Mouse (Mus musculus): ENCODE measurements around the gene Adcy1. TPM values are rescaled to one million over a fixed set of nuclear protein-coding genes. Genes with fewer than 3 reads are reported as not detected.
"Not testable (repeated sequence)": the region's sequence is repeated elsewhere in the genome, so short reads cannot be mapped to it uniquely, and the experiment has no call there.

Adcy1 gene
- polyA plus RNA-seq, 1 experiment from 2014 or later, result 0.65 TPM

- WGBS, result 16% methylated on average over 17 of the region's 17 CpGs
- peaks cover 28% of the 10 kb centered on the region for H3K4me1 ChIP-seq (replicated peaks; ENCODE audit: control insufficient read depth, insufficient read depth, low read length)
- peak overlapping the region; percentile 98 for H3K4me2 ChIP-seq (ENCODE audit: low read depth, low read length)
- H3K27me3 ChIP-seq (ENCODE audit: control insufficient read depth, insufficient read depth, low read depth, low read length), result peaks cover 37% of the 10 kb centered on the region
- no peaks in the 10 kb centered on the region for H3K36me3 ChIP-seq (ENCODE audit: control insufficient read depth, insufficient read depth, low read length)
- H3K9me3 ChIP-seq (ENCODE audit: control insufficient read depth, low read length), result no peaks in the 10 kb centered on the region
- H3K27ac ChIP-seq (ENCODE audit: low read length), result no peak overlapping the region
- H3K4me3 ChIP-seq (ENCODE audit: low read length), result peak overlapping the region; percentile 64
- H3K9ac ChIP-seq (ENCODE audit: low read length), result 0 out of 2 replicates have a peak overlapping the region, but pooled peaks have one; percentile 5
- no peak for ATAC-seq (ENCODE audit: low read depth)
These were observed 149.0 kb downstream of the Adcy1 start for GRCm38 (mm10) chr11:7212126-7212798.

- no peak; the same call in 1 of the 2 replicates for ATAC-seq (ENCODE audit: low read depth)
- peak overlapping the region; percentile 62 for H3K9ac ChIP-seq (ENCODE audit: low read length)
- no peaks in the 10 kb centered on the region for H3K36me3 ChIP-seq (ENCODE audit: control insufficient read depth, insufficient read depth, low read length)
- H3K27ac ChIP-seq (ENCODE audit: low read length), result no peak overlapping the region
- no peaks in the 10 kb centered on the region for H3K9me3 ChIP-seq (ENCODE audit: control insufficient read depth, low read length)
- H3K4me3 ChIP-seq (ENCODE audit: low read length), result peak overlapping the region; percentile 64
- peaks cover 37% of the 10 kb centered on the region for H3K27me3 ChIP-seq (ENCODE audit: control insufficient read depth, insufficient read depth, low read depth, low read length)
- under 1% methylated on average over 19 of the region's 19 CpGs for WGBS
- H3K4me1 ChIP-seq (replicated peaks; ENCODE audit: control insufficient read depth, insufficient read depth, low read length), result peaks cover 28% of the 10 kb centered on the region
- peak overlapping the region; percentile 98 for H3K4me2 ChIP-seq (ENCODE audit: low read depth, low read length)
These were observed 149.8 kb downstream of the Adcy1 start for GRCm38 (mm10) chr11:7213161-7213500.

GRCm38 (mm10) chr11:7213501-7214341 lies 150.4 kb downstream of the Adcy1 start, which contains the start of gene Igfbp3:
Gene Igfbp3, minus strand, starts transcription at chr11:7213923.
- Histone ChIP-seq H3K4me3 (ENCODE audit: low read length) (peak within 1 kb of the TSS; percentile 64), H3K27ac (ENCODE audit: low read length) (no peak within 1 kb of the TSS), H3K9me3 (ENCODE audit: control insufficient read depth, low read length) (no peaks in the 10 kb centered on the region), H3K27me3 (ENCODE audit: control insufficient read depth, insufficient read depth, low read depth, low read length) (peaks cover 37% of the 10 kb centered on the region), H3K9ac (ENCODE audit: low read length) (peak within 1 kb of the TSS; percentile 62), H3K4me2 (ENCODE audit: low read depth, low read length) (peak within 1 kb of the TSS; percentile 98), H3K4me1 (replicated peaks; ENCODE audit: control insufficient read depth, insufficient read depth, low read length) (peaks cover 28% of the 10 kb centered on the region), H3K36me3 (ENCODE audit: control insufficient read depth, insufficient read depth, low read length) (no peaks in the 10 kb centered on the region)
- under 1% methylated on average over 90 of the region's 104 CpGs for WGBS
- ATAC-seq (ENCODE audit: low read depth), result peak; percentile 80

- peak overlapping the region; percentile 98 for H3K4me2 ChIP-seq (ENCODE audit: low read depth, low read length)
- WGBS, result 1% methylated on average over 12 of the region's 12 CpGs
- peak overlapping the region; percentile 64 for H3K4me3 ChIP-seq (ENCODE audit: low read length)
- H3K9me3 ChIP-seq (ENCODE audit: control insufficient read depth, low read length), result no peaks in the 10 kb centered on the region
- H3K9ac ChIP-seq (ENCODE audit: low read length), result no peak overlapping the region
- peaks cover 28% of the 10 kb centered on the region for H3K4me1 ChIP-seq (replicated peaks; ENCODE audit: control insufficient read depth, insufficient read depth, low read length)
- H3K36me3 ChIP-seq (ENCODE audit: control insufficient read depth, insufficient read depth, low read length), result no peaks in the 10 kb centered on the region
- no peak overlapping the region for H3K27ac ChIP-seq (ENCODE audit: low read length)
- H3K27me3 ChIP-seq (ENCODE audit: control insufficient read depth, insufficient read depth, low read depth, low read length), result peaks cover 37% of the 10 kb centered on the region
- ATAC-seq (ENCODE audit: low read depth), result no peak
These were observed 151.0 kb downstream of the Adcy1 start for GRCm38 (mm10) chr11:7214342-7214660.

GRCm38 (mm10) chr11:7214761-7215160 lies 151.5 kb downstream of the Adcy1 start:
- Histone ChIP-seq H3K4me3 (ENCODE audit: low read length) (no peak overlapping the region; the same call in 1 of the 2 replicates), H3K4me1 (replicated peaks; ENCODE audit: control insufficient read depth, insufficient read depth, low read length) (peaks cover 28% of the 10 kb centered on the region), H3K36me3 (ENCODE audit: control insufficient read depth, insufficient read depth, low read length) (no peaks in the 10 kb centered on the region), H3K9me3 (ENCODE audit: control insufficient read depth, low read length) (no peaks in the 10 kb centered on the region), H3K27ac (ENCODE audit: low read length) (no peak overlapping the region), H3K9ac (ENCODE audit: low read length) (no peak overlapping the region), H3K27me3 (ENCODE audit: control insufficient read depth, insufficient read depth, low read depth, low read length) (peaks cover 37% of the 10 kb centered on the region), H3K4me2 (ENCODE audit: low read depth, low read length) (peak overlapping the region; percentile 98)
- ATAC-seq (ENCODE audit: low read depth), result no peak
- 3% methylated on average over 14 of the region's 14 CpGs for WGBS

- ATAC-seq (ENCODE audit: low read depth), result no peak
- H3K27me3 ChIP-seq (ENCODE audit: control insufficient read depth, insufficient read depth, low read depth, low read length), result peaks cover 35% of the 10 kb centered on the region
- H3K4me2 ChIP-seq (ENCODE audit: low read depth, low read length), result no peak overlapping the region
- no peaks in the 10 kb centered on the region for H3K9me3 ChIP-seq (ENCODE audit: control insufficient read depth, low read length)
- H3K4me1 ChIP-seq (replicated peaks; ENCODE audit: control insufficient read depth, insufficient read depth, low read length), result peaks cover 26% of the 10 kb centered on the region
- H3K27ac ChIP-seq (ENCODE audit: low read length), result no peak overlapping the region
- no peaks in the 10 kb centered on the region for H3K36me3 ChIP-seq (ENCODE audit: control insufficient read depth, insufficient read depth, low read length)
- no peak overlapping the region for H3K4me3 ChIP-seq (ENCODE audit: low read length)
- no peak overlapping the region for H3K9ac ChIP-seq (ENCODE audit: low read length)
- 6% methylated on average over 8 of the region's 8 CpGs for WGBS
These were observed 152.4 kb downstream of the Adcy1 start for GRCm38 (mm10) chr11:7215703-7216102.

- not testable (repeated sequence) for H3K4me1 ChIP-seq (replicated peaks; ENCODE audit: control insufficient read depth, insufficient read depth, low read length); H3K4me3 ChIP-seq (ENCODE audit: low read length); H3K9ac ChIP-seq (ENCODE audit: low read length); ATAC-seq (ENCODE audit: low read depth); H3K9me3 ChIP-seq (ENCODE audit: control insufficient read depth, low read length); H3K4me2 ChIP-seq (ENCODE audit: low read depth, low read length); H3K36me3 ChIP-seq (ENCODE audit: control insufficient read depth, insufficient read depth, low read length); H3K27ac ChIP-seq (ENCODE audit: low read length); H3K27me3 ChIP-seq (ENCODE audit: control insufficient read depth, insufficient read depth, low read depth, low read length)
- 74% methylated on average over 8 of the region's 8 CpGs for WGBS
These were observed 158.5 kb downstream of the Adcy1 start for GRCm38 (mm10) chr11:7221826-7222225.

- no peaks in the 10 kb centered on the region for H3K27me3 ChIP-seq (ENCODE audit: control insufficient read depth, insufficient read depth, low read depth, low read length)
- H3K4me1 ChIP-seq (replicated peaks; ENCODE audit: control insufficient read depth, insufficient read depth, low read length), result peaks cover 7% of the 10 kb centered on the region; the same call in 1 of the 2 replicates
- ATAC-seq (ENCODE audit: low read depth), result no peak
- no peak overlapping the region for H3K4me3 ChIP-seq (ENCODE audit: low read length)
- no peak overlapping the region for H3K4me2 ChIP-seq (ENCODE audit: low read depth, low read length)
- no peaks in the 10 kb centered on the region for H3K36me3 ChIP-seq (ENCODE audit: control insufficient read depth, insufficient read depth, low read length)
- WGBS, result 60% methylated on average over 2 of the region's 2 CpGs
- no peak overlapping the region for H3K27ac ChIP-seq (ENCODE audit: low read length)
- no peak overlapping the region for H3K9ac ChIP-seq (ENCODE audit: low read length)
- no peaks in the 10 kb centered on the region for H3K9me3 ChIP-seq (ENCODE audit: control insufficient read depth, low read length)
These were observed 162.9 kb downstream of the Adcy1 start for GRCm38 (mm10) chr11:7226200-7226599.

GRCm38 (mm10) chr11:7226810-7227550 lies 163.7 kb downstream of the Adcy1 start:
- peaks cover 7% of the 10 kb centered on the region; the same call in 1 of the 2 replicates for H3K4me1 ChIP-seq (replicated peaks; ENCODE audit: control insufficient read depth, insufficient read depth, low read length)
- WGBS, result 59% methylated on average over 7 of the region's 7 CpGs
- H3K9ac ChIP-seq (ENCODE audit: low read length), result no peak overlapping the region
- ATAC-seq (ENCODE audit: low read depth), result peak; percentile 95
- no peak overlapping the region for H3K4me2 ChIP-seq (ENCODE audit: low read depth, low read length)
- no peak overlapping the region for H3K4me3 ChIP-seq (ENCODE audit: low read length)
- H3K27ac ChIP-seq (ENCODE audit: low read length), result peak overlapping the region; percentile 72
- H3K36me3 ChIP-seq (ENCODE audit: control insufficient read depth, insufficient read depth, low read length), result no peaks in the 10 kb centered on the region
- no peaks in the 10 kb centered on the region for H3K27me3 ChIP-seq (ENCODE audit: control insufficient read depth, insufficient read depth, low read depth, low read length)
- H3K9me3 ChIP-seq (ENCODE audit: control insufficient read depth, low read length), result no peaks in the 10 kb centered on the region

Data from lung, embryonic 16.5 days (tissue).